Mouse (Mus musculus): ENCODE results near the gene Nln. TPM values are rescaled to one million over a fixed set of nuclear protein-coding genes. Genes with fewer than 3 reads are reported as not detected.

Nln gene
- polyA plus RNA-seq, 1 experiment, result 12.4 TPM

DNA sequence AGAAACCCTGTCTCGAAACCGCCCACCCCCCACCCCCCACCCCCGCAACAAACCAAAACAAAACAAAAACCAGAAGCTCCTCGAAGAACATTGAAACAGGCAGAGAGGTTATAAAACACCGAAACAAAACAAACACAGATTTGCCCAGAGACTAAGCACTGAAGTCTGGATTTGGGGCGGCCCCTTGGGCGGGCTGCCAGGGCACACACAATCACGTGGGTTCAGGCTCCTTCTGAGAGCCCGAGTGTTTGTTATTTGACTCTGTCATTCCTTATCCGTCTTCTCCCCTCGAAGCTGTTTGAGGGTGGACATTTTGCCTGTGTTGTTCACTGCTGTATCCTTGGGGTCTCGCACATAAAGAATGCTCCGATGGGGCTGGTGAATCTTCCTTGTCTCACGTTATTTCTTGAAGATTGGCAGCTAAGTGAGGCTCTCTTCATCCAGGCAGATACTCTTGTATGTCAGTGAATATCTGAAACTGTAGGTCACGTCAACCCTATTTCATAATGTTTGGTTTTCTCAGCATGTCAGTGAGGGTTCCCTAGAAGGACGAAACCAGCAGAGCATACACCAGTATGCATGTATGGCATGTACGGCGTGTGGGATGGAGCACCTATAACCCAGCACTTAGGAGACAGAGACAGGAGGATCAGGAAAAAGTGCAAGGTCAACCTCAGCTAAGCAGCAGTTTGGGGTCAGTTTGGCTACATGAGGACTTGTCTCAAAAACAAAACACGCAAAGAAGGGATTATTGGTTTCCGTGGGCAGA, 123.7 kb downstream of the Nln start:
- Histone ChIP-seq H3K27ac (ENCODE audit: control insufficient read depth, insufficient read depth, low read depth, low read length, poor library complexity) (no peak overlapping the region), H3K4me1 (ENCODE audit: control insufficient read depth, insufficient read depth, low read length) (no peaks in the 10 kb centered on the region), H3K4me3 (replicated peaks; ENCODE audit: control insufficient read depth, low read depth, low read length) (no peak overlapping the region)
- WGBS, result 67% methylated on average over 20 of the region's 20 CpGs
- TF ChIP-seq POLR2A (IDR thresholded peaks at IDR 0.05; ENCODE audit: borderline replicate concordance, control insufficient read depth, low read depth, low read length) (no peak), CTCF (IDR thresholded peaks at IDR 0.05; ENCODE audit: control insufficient read depth, insufficient read depth, low read length) (no peak)

DNA sequence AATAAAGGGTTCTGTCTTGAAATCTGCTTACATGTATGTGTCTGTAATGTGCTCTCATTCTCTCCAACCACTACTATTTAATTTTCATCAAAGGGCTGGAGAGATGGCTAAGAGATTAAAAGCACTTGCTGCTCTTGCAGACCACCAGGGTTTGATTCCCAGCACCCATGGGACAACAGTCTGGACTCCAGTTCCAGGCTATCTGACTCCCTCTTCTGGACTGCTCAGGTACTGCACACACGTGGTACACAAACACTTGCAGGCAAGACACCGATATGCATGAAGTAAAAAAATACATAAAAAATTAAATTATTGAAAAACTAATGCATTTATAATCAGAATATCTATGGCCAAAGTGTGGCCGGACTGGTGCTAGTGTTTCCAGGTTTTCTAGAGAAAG, 127.0 kb downstream of the Nln start:
- no peak overlapping the region for H3K4me3 ChIP-seq (replicated peaks; ENCODE audit: control insufficient read depth, low read depth, low read length)
- TF ChIP-seq CTCF (IDR thresholded peaks at IDR 0.05; ENCODE audit: control insufficient read depth, insufficient read depth, low read length), result no peak
- TF ChIP-seq POLR2A (IDR thresholded peaks at IDR 0.05; ENCODE audit: borderline replicate concordance, control insufficient read depth, low read depth, low read length), result no peak
- H3K27ac ChIP-seq (ENCODE audit: control insufficient read depth, insufficient read depth, low read depth, low read length, poor library complexity), result no peak overlapping the region
- H3K4me1 ChIP-seq (ENCODE audit: control insufficient read depth, insufficient read depth, low read length), result no peaks in the 10 kb centered on the region
- 90% methylated on average over 3 of the region's 3 CpGs for WGBS

DNA sequence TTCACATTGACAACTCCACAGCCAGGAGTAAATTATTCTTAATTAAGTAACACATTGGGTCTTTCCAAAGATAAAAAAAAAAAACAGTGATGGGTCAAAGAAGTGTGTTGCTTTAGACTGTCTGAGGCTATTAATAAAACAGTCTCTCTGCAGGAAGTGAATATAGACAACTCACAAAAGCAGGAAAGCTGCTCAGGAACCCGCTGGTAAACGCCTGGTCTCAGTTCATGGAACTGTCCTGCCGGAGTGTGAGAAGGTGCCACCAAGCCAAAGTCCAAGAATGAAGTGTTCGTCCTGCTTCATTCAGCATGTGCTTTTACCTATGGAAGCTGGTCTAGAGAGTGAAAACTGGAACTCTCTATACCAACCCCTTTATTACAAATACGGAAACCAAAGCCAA, 129.0 kb downstream of the Nln start:
- no peak overlapping the region for H3K27ac ChIP-seq (ENCODE audit: control insufficient read depth, insufficient read depth, low read depth, low read length, poor library complexity)
- H3K4me1 ChIP-seq (ENCODE audit: control insufficient read depth, insufficient read depth, low read length), result no peaks in the 10 kb centered on the region
- no peak overlapping the region for H3K4me3 ChIP-seq (replicated peaks; ENCODE audit: control insufficient read depth, low read depth, low read length)
- TF ChIP-seq POLR2A (IDR thresholded peaks at IDR 0.05; ENCODE audit: borderline replicate concordance, control insufficient read depth, low read depth, low read length), result no peak
- no peak for TF ChIP-seq CTCF (IDR thresholded peaks at IDR 0.05; ENCODE audit: control insufficient read depth, insufficient read depth, low read length)
- WGBS, result 82% methylated on average over 5 of the region's 5 CpGs

DNA sequence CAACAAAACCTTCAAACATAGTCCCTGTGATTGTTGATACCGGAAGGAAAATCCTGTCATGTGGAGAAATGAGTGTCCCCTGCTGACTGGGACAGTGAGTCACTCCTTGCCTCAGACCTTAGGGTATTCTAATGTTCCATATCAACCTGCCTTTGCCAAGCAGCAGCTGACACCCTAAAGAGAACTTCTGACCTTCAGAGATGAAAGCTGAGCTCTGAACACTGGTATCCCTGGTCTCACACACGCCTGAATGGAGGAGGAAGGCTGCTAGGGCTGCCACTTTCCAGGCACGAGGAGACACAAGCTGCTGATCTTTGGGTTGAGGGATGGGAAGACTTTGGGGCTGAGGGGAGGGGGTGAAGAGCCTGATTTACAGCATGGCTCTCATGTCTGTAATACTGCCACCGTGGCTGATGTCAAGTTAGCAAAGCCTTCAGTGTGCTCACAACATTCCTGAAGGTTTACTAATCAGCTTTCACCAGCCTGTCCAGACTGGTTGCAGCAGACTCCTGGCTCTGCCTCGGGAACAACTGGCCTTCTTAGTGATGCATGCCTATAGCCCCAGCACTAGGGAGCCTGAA, 131.0 kb downstream of the Nln start:
- H3K27ac ChIP-seq (ENCODE audit: control insufficient read depth, insufficient read depth, low read depth, low read length, poor library complexity), result no peak overlapping the region
- no peak overlapping the region for H3K4me3 ChIP-seq (replicated peaks; ENCODE audit: control insufficient read depth, low read depth, low read length)
- peaks cover 1% of the 10 kb centered on the region; the same call in 1 of the 2 replicates for H3K4me1 ChIP-seq (ENCODE audit: control insufficient read depth, insufficient read depth, low read length)
- WGBS, result 67% methylated on average over 5 of the region's 5 CpGs
- TF ChIP-seq CTCF (IDR thresholded peaks at IDR 0.05; ENCODE audit: control insufficient read depth, insufficient read depth, low read length) (no peak), POLR2A (IDR thresholded peaks at IDR 0.05; ENCODE audit: borderline replicate concordance, control insufficient read depth, low read depth, low read length) (no peak)

DNA sequence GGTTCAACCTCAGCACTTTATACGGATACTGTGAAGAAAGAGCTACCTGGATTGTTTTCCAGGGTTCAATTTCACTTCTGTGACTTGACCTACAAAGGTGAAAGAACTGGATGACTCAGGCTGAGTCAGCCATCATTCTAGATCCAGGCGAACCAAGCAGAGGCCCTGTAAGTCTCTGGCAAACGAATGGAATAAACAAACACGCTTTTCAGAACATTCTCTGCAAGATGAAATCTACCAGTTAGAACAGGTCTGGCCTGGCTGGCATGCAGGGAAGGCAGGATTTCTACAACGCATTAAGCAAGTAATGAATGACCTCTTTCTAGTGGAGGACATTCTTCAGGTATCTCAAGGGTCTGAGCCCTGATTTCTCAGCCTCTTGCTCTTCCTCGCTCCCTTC, 131.6 kb downstream of the Nln start:
- TF ChIP-seq POLR2A (IDR thresholded peaks at IDR 0.05; ENCODE audit: borderline replicate concordance, control insufficient read depth, low read depth, low read length) (no peak), CTCF (IDR thresholded peaks at IDR 0.05; ENCODE audit: control insufficient read depth, insufficient read depth, low read length) (no peak)
- WGBS, result 82% methylated on average over 6 of the region's 6 CpGs
- H3K4me1 ChIP-seq (ENCODE audit: control insufficient read depth, insufficient read depth, low read length), result peaks cover 1% of the 10 kb centered on the region; the same call in 1 of the 2 replicates
- no peak overlapping the region for H3K4me3 ChIP-seq (replicated peaks; ENCODE audit: control insufficient read depth, low read depth, low read length)
- no peak overlapping the region for H3K27ac ChIP-seq (ENCODE audit: control insufficient read depth, insufficient read depth, low read depth, low read length, poor library complexity)

DNA sequence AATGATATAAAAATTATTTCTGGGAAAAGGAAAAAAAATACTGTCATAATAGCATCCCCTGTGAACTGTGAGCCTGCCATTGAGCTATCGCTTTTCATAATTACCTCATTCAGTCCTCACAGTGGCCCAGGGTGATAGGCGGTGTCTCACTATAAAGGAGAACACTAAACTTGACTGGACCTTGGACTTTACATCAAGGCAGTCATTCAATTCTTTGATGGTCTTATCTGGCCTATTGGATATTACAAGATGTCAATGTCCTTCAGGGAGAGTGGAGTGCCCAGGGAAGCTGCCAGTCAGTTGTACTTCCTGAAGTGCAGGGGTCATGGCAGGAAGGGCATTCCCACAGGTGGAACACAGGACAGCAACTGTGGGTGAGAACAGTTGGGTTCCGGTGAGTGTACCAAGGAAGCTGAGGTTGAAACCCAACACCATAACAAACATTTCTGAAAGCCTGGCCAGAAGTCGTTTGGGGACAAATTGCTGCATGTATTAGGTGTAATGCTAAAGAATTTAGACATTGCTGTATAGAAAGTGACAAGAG, 133.2 kb downstream of the Nln start:
- TF ChIP-seq POLR2A (IDR thresholded peaks at IDR 0.05; ENCODE audit: borderline replicate concordance, control insufficient read depth, low read depth, low read length) (no peak), CTCF (IDR thresholded peaks at IDR 0.05; ENCODE audit: control insufficient read depth, insufficient read depth, low read length) (no peak)
- H3K4me1 ChIP-seq (ENCODE audit: control insufficient read depth, insufficient read depth, low read length), result peaks cover 1% of the 10 kb centered on the region; the same call in 1 of the 2 replicates
- WGBS, result 61% methylated on average over 4 of the region's 4 CpGs
- no peak overlapping the region for H3K27ac ChIP-seq (ENCODE audit: control insufficient read depth, insufficient read depth, low read depth, low read length, poor library complexity)
- no peak overlapping the region for H3K4me3 ChIP-seq (replicated peaks; ENCODE audit: control insufficient read depth, low read depth, low read length)

DNA sequence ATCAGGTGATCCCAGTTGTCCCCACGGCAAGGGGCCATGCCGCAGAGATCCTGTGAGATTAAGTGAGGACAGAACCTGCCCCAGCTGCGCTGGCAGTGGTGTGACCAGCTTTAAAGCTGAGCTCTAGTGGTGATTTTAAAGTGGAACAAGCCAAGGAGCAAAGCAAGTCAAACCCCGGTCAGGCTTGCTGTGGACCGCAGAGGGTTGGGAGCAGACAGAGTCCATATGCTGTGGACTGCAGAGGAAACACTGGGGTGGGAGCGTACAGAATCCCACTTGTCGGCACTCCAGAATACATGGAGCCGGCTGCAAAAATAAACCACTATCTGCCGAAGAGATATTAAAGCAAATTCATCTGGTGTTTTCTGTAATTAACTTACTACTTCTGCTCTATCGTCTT, 134.3 kb downstream of the Nln start:
- Histone ChIP-seq H3K4me3 (replicated peaks; ENCODE audit: control insufficient read depth, low read depth, low read length) (no peak overlapping the region), H3K4me1 (ENCODE audit: control insufficient read depth, insufficient read depth, low read length) (peaks cover 1% of the 10 kb centered on the region; the same call in 1 of the 2 replicates), H3K27ac (ENCODE audit: control insufficient read depth, insufficient read depth, low read depth, low read length, poor library complexity) (no peak overlapping the region)
- WGBS, result 95% methylated on average over 10 of the region's 10 CpGs
- TF ChIP-seq CTCF (IDR thresholded peaks at IDR 0.05; ENCODE audit: control insufficient read depth, insufficient read depth, low read length), result no peak
- TF ChIP-seq POLR2A (IDR thresholded peaks at IDR 0.05; ENCODE audit: borderline replicate concordance, control insufficient read depth, low read depth, low read length), result no peak

DNA sequence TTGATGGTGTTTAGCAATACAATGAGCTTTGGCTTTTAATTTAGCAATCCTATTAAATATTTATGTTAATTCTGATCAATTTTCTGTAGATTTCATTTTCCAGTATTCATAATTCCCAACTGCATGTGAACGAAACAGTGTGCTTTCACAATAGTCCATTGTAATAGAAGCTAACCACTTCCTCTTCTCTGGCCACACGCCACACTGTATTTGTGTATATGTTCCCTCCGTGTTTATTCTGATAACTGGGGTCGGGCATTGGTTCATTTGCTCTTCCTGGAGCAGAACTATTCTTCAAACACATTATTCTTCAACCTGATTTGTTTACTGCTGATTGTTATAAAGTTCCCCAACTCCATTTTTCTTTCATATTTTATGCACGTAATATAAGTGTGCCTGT, 135.4 kb downstream of the Nln start:
- no peak overlapping the region for H3K4me3 ChIP-seq (replicated peaks; ENCODE audit: control insufficient read depth, low read depth, low read length)
- no peak for TF ChIP-seq POLR2A (IDR thresholded peaks at IDR 0.05; ENCODE audit: borderline replicate concordance, control insufficient read depth, low read depth, low read length)
- H3K4me1 ChIP-seq (ENCODE audit: control insufficient read depth, insufficient read depth, low read length), result peaks cover 1% of the 10 kb centered on the region; the same call in 1 of the 2 replicates
- WGBS, result 7% methylated on average over 5 of the region's 5 CpGs
- H3K27ac ChIP-seq (ENCODE audit: control insufficient read depth, insufficient read depth, low read depth, low read length, poor library complexity), result no peak overlapping the region

Other genes starting within 250 kb of the Nln start
- 12.3 and 17.4 TPM in 2 replicates for gene Erbin, start 189.1 kb downstream of the Nln start, polyA plus RNA-seq (2011; ENCODE audit: insufficient read depth, insufficient read length, low replicate concordance, missing spikeins)
- gene Sgtb, start 127 bp upstream of the Nln start, polyA plus RNA-seq (2011; ENCODE audit: insufficient read depth, insufficient read length, low replicate concordance, missing spikeins), result 1.1 TPM in 1 of 2 replicates, not detected in the other
- 5.9 and 18.8 TPM in 2 replicates for gene Trappc13, start 68.9 kb upstream of the Nln start, polyA plus RNA-seq (2011; ENCODE audit: insufficient read depth, insufficient read length, low replicate concordance, missing spikeins)
- 5.4 and 6.0 TPM in 2 replicates for gene Trim23, start 69.2 kb upstream of the Nln start, polyA plus RNA-seq (2011; ENCODE audit: insufficient read depth, insufficient read length, low replicate concordance, missing spikeins)
- gene Cenpk, start 119.0 kb upstream of the Nln start, polyA plus RNA-seq (2011; ENCODE audit: insufficient read depth, insufficient read length, low replicate concordance, missing spikeins), result 20.8 and 22.4 TPM in 2 replicates
- gene Ppwd1, start 119.2 kb upstream of the Nln start, polyA plus RNA-seq (2011; ENCODE audit: insufficient read depth, insufficient read length, low replicate concordance, missing spikeins), result 12.2 and 16.4 TPM in 2 replicates
- 0.52 and 1.4 TPM in 2 replicates for gene Adamts6, start 178.2 kb upstream of the Nln start, polyA plus RNA-seq (2011; ENCODE audit: insufficient read depth, insufficient read length, low replicate concordance, missing spikeins)

All from bone marrow, adult 2 months (tissue).